Mouse (Mus musculus): ENCODE results near the gene Tnpo2. TPM values are rescaled to one million over a fixed set of nuclear protein-coding genes. Genes with fewer than 3 reads are reported as not detected.

Tnpo2 gene
- polyA plus RNA-seq (2012; fragmentation: generic; extraction: Trizol): 52.0 TPM
- long read RNA-seq, experiment 1, partial matches to known transcripts: 1 of 22 reads
- long read RNA-seq, experiment 1, other reads (novel, unspliced or antisense): 20 of 22 reads
- long read RNA-seq, experiment 2, full-length matches to known transcripts: 21 of 191 reads
- long read RNA-seq, experiment 2, partial matches to known transcripts: 49 of 191 reads
- long read RNA-seq, experiment 2, other reads (novel, unspliced or antisense): 121 of 191 reads

DNA sequence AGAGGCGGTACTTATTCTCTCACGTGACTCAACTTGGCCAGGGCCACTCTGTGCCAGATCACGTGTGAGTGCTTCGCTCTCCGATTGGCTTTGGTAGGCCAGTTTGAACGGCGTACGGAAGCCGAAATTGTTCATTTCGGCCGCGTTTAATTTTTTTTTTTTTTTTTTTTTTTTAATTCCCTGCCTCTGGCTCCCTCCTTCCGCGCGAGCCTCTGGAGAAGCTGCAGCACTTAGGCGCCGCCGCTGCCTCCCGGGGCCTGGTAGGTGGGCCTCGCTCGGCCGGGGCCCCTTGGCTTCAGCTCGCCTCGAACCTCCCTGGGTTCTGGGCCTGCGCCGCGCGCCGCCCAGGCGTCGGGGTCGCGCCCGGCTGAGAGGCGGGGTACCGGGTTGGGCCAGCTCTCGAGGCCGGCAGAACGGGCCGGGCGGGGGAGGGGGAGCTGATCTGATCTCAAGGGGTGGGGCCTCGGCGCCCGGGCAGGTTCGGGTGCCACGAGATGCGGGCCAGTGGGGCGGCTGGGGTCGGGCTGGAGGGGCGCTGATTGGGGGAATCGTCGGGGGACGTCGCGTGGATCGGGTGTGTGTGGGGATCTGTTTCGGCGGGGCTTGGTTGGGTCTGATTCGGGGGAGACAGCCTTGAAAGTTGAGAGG lies at the start of gene Tnpo2:
Gene Tnpo2, plus strand, starts transcription at position 198 of the 648 bp plus-strand sequence.
- peaks cover 80% of the 10 kb centered on the region for H3K79me2 ChIP-seq (ENCODE audit: control insufficient read depth, insufficient read depth)
- H3ac ChIP-seq (ENCODE audit: control insufficient read depth, insufficient read length, low read depth): peak within 1 kb of the TSS; percentile 85
- peak within 1 kb of the TSS; percentile 79 for H3K4me3 ChIP-seq (ENCODE audit: insufficient read depth, poor library complexity, severe bottlenecking)
- H3K79me3 ChIP-seq (ENCODE audit: low read depth): peaks cover 52% of the 10 kb centered on the region
- H3K27me3 ChIP-seq (ENCODE audit: control insufficient read depth, insufficient read depth, insufficient read length): no peaks in the 10 kb centered on the region
- TF ChIP-seq CEBPB (IDR thresholded peaks at IDR 0.05; ENCODE audit: low read depth): no peak
- peak; percentile 73 for TF ChIP-seq MAX (IDR thresholded peaks at IDR 0.05)
- no peak for TF ChIP-seq FOSL1 (IDR thresholded peaks at IDR 0.05; ENCODE audit: insufficient read depth, low read length, poor library complexity, severe bottlenecking)
- TF ChIP-seq MYOG (IDR thresholded peaks at IDR 0.05; ENCODE audit: control insufficient read depth, extremely low read depth, insufficient read length): no peak
- no peak for TF ChIP-seq CTCF (IDR thresholded peaks at IDR 0.05; ENCODE audit: control insufficient read depth, insufficient read depth, insufficient read length)
- TF ChIP-seq USF1 (IDR thresholded peaks at IDR 0.05; ENCODE audit: low read depth): peak; percentile 96
- TF ChIP-seq MYOD1 (IDR thresholded peaks at IDR 0.05; ENCODE audit: control insufficient read depth, insufficient read length, low read depth): no peak
- H3K36me3 ChIP-seq (ENCODE audit: control insufficient read depth, insufficient read depth): peaks cover 46% of the 10 kb centered on the region

DNA sequence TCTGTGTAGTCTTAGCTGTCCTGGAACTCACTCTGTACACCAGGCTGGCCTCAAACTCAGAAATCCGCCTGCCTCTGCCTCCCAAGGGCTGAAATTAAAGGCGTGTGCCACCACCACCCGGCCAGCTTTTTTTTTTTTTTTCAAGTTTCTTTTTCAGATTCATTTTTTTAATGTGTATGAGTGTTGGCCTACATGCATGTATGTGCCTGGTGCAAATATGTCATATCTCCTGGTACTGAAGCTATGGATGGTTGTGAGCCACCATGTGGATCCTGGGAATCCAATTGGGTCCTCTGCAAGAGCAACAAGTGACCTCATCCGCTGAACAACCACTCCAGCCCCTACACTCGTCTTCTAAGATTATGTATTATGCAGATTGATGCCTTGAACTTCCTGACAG lies 49.3 kb upstream of the Tnpo2 start:
- Histone ChIP-seq H3K27me3 (ENCODE audit: control insufficient read depth, insufficient read depth, insufficient read length) (no peaks in the 10 kb centered on the region), H3K36me3 (ENCODE audit: control insufficient read depth, insufficient read depth) (no peaks in the 10 kb centered on the region), H3ac (ENCODE audit: control insufficient read depth, insufficient read length, low read depth) (no peak overlapping the region), H3K79me3 (ENCODE audit: low read depth) (no peaks in the 10 kb centered on the region), H3K4me3 (ENCODE audit: insufficient read depth, poor library complexity, severe bottlenecking) (no peak overlapping the region), H3K79me2 (ENCODE audit: control insufficient read depth, insufficient read depth) (no peaks in the 10 kb centered on the region)
- TF ChIP-seq FOSL1 (IDR thresholded peaks at IDR 0.05; ENCODE audit: insufficient read depth, low read length, poor library complexity, severe bottlenecking) (no peak), CTCF (IDR thresholded peaks at IDR 0.05; ENCODE audit: control insufficient read depth, insufficient read depth, insufficient read length) (no peak), MYOG (IDR thresholded peaks at IDR 0.05; ENCODE audit: control insufficient read depth, extremely low read depth, insufficient read length) (no peak), MYOD1 (IDR thresholded peaks at IDR 0.05; ENCODE audit: control insufficient read depth, insufficient read length, low read depth) (no peak), CEBPB (IDR thresholded peaks at IDR 0.05; ENCODE audit: low read depth) (no peak), USF1 (IDR thresholded peaks at IDR 0.05; ENCODE audit: low read depth) (no peak), MAX (IDR thresholded peaks at IDR 0.05) (no peak)

DNA sequence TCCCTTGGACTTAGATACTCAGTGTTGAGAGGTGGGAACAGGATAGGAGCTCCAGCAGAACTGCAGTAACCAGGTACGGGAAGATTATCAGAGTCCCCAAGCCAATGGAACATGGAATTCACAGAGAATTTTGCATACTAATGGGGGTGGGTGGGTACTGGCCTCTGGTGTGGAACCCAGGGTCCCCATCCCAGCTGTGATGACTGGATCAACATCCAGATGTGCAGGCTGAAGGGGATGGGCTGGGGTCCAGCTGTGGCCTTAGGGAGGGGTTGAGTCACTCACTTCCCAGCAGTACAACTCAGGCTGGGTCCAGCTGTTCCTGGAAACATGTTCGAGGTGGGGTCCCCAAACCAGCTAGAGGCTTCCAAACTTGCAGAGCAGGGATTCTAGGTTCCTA lies 48.8 kb upstream of the Tnpo2 start:
- no peaks in the 10 kb centered on the region for H3K36me3 ChIP-seq (ENCODE audit: control insufficient read depth, insufficient read depth)
- no peak overlapping the region for H3K4me3 ChIP-seq (ENCODE audit: insufficient read depth, poor library complexity, severe bottlenecking)
- no peaks in the 10 kb centered on the region for H3K27me3 ChIP-seq (ENCODE audit: control insufficient read depth, insufficient read depth, insufficient read length)
- H3K79me3 ChIP-seq (ENCODE audit: low read depth): no peaks in the 10 kb centered on the region
- H3K79me2 ChIP-seq (ENCODE audit: control insufficient read depth, insufficient read depth): no peaks in the 10 kb centered on the region
- no peak overlapping the region for H3ac ChIP-seq (ENCODE audit: control insufficient read depth, insufficient read length, low read depth)
- TF ChIP-seq USF1 (IDR thresholded peaks at IDR 0.05; ENCODE audit: low read depth) (no peak), CTCF (IDR thresholded peaks at IDR 0.05; ENCODE audit: control insufficient read depth, insufficient read depth, insufficient read length) (no peak), CEBPB (IDR thresholded peaks at IDR 0.05; ENCODE audit: low read depth) (no peak), MAX (IDR thresholded peaks at IDR 0.05) (no peak)

DNA sequence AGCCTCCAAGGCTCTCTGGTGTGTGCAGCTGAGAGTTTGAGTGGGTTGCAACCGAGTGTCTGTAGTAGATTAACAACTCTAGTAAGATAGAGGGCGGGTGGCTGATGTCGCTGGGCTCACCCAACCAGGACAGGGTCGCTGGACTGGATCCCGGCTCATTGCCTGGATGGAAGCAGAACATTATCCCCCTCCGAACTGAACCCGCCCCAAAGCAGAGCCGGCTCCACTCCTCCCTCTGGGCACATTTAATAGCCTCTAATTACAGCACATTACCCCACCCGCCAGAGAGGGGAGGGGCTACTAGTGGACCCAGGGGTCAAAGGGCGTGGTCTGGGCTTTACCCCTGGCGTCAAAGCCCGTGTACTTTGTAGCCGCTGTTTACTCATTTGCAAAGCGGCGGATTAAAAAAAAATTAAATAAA lies 47.4 kb upstream of the Tnpo2 start:
- TF ChIP-seq USF1 (IDR thresholded peaks at IDR 0.05; ENCODE audit: low read depth): no peak
- no peak for TF ChIP-seq MYOG (IDR thresholded peaks at IDR 0.05; ENCODE audit: control insufficient read depth, extremely low read depth, insufficient read length)
- TF ChIP-seq MAX (IDR thresholded peaks at IDR 0.05): no peak
- no peak for TF ChIP-seq FOSL1 (IDR thresholded peaks at IDR 0.05; ENCODE audit: insufficient read depth, low read length, poor library complexity, severe bottlenecking)
- Histone ChIP-seq H3K36me3 (ENCODE audit: control insufficient read depth, insufficient read depth) (no peaks in the 10 kb centered on the region), H3ac (ENCODE audit: control insufficient read depth, insufficient read length, low read depth) (peak overlapping the region; percentile 8), H3K4me3 (ENCODE audit: insufficient read depth, poor library complexity, severe bottlenecking) (no peak overlapping the region), H3K79me2 (ENCODE audit: control insufficient read depth, insufficient read depth) (no peaks in the 10 kb centered on the region), H3K79me3 (ENCODE audit: low read depth) (no peaks in the 10 kb centered on the region), H3K27me3 (ENCODE audit: control insufficient read depth, insufficient read depth, insufficient read length) (no peaks in the 10 kb centered on the region)

DNA sequence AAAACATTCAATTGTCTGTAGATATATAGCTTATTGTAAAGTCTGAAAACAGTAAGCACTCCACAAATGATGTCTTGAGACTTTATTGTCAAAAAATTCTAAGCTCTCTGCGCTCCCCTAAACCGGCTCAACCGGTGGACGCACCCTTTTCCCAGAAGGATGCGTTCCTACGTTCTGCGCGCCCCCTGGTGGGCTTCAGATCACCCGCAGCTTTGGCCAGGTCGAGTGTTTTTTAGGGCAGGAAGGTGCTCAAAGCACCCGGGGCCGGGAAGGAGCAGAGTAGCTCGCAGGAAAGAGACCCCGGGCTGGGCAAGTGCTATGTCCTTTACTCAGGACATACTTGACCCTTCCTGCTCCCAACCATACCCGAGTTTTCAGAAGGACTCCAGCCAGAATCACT lies 46.9 kb upstream of the Tnpo2 start:
- peak overlapping the region; percentile 62 for H3ac ChIP-seq (ENCODE audit: control insufficient read depth, insufficient read length, low read depth)
- no peaks in the 10 kb centered on the region for H3K79me2 ChIP-seq (ENCODE audit: control insufficient read depth, insufficient read depth)
- TF ChIP-seq MYOD1 (IDR thresholded peaks at IDR 0.05; ENCODE audit: control insufficient read depth, insufficient read length, low read depth) (no peak), MAX (IDR thresholded peaks at IDR 0.05) (peak; percentile 27), MYOG (IDR thresholded peaks at IDR 0.05; ENCODE audit: control insufficient read depth, extremely low read depth, insufficient read length) (no peak), FOSL1 (IDR thresholded peaks at IDR 0.05; ENCODE audit: insufficient read depth, low read length, poor library complexity, severe bottlenecking) (no peak), CTCF (IDR thresholded peaks at IDR 0.05; ENCODE audit: control insufficient read depth, insufficient read depth, insufficient read length) (peak; percentile 88)
- peak overlapping the region; percentile 35 for H3K4me3 ChIP-seq (ENCODE audit: insufficient read depth, poor library complexity, severe bottlenecking)
- no peaks in the 10 kb centered on the region for H3K79me3 ChIP-seq (ENCODE audit: low read depth)
- no peaks in the 10 kb centered on the region for H3K27me3 ChIP-seq (ENCODE audit: control insufficient read depth, insufficient read depth, insufficient read length)
- H3K36me3 ChIP-seq (ENCODE audit: control insufficient read depth, insufficient read depth): no peaks in the 10 kb centered on the region

DNA sequence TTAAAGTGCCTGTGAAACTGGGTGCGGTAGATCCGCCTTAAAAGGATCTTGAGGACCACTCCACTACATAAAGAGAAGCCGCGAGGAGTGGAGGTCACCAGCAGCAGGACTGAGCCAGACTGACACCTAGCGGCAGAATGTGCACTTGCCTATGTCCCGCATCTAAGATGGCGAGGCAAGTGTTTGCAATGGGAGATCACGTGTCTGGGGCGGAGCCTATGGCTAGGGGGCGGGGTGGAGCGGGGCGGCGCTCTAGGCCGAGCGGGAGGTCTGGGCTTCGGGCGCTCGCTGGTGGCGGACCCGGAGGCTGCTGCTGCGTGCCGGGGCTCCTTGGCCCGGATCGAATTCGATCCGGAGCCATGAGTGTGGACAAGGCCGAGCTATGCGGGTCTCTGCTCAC lies 46.4 kb upstream of the Tnpo2 start, which contains the start of gene Hook2:
Gene Hook2, plus strand, starts transcription at position 255 of the 400 bp plus-strand sequence.
- Histone ChIP-seq H3K79me2 (ENCODE audit: control insufficient read depth, insufficient read depth) (no peaks in the 10 kb centered on the region), H3K27me3 (ENCODE audit: control insufficient read depth, insufficient read depth, insufficient read length) (no peaks in the 10 kb centered on the region), H3K79me3 (ENCODE audit: low read depth) (no peaks in the 10 kb centered on the region), H3K36me3 (ENCODE audit: control insufficient read depth, insufficient read depth) (no peaks in the 10 kb centered on the region), H3K4me3 (ENCODE audit: insufficient read depth, poor library complexity, severe bottlenecking) (peak within 1 kb of the TSS; percentile 35), H3ac (ENCODE audit: control insufficient read depth, insufficient read length, low read depth) (peak within 1 kb of the TSS; percentile 79)
- TF ChIP-seq MYOG (IDR thresholded peaks at IDR 0.05; ENCODE audit: control insufficient read depth, extremely low read depth, insufficient read length) (no peak), MYOD1 (IDR thresholded peaks at IDR 0.05; ENCODE audit: control insufficient read depth, insufficient read length, low read depth) (no peak), CEBPB (IDR thresholded peaks at IDR 0.05; ENCODE audit: low read depth) (no peak), USF1 (IDR thresholded peaks at IDR 0.05; ENCODE audit: low read depth) (peak; percentile 97), MAX (IDR thresholded peaks at IDR 0.05) (peak; percentile 27), FOSL1 (IDR thresholded peaks at IDR 0.05; ENCODE audit: insufficient read depth, low read length, poor library complexity, severe bottlenecking) (no peak), CTCF (IDR thresholded peaks at IDR 0.05; ENCODE audit: control insufficient read depth, insufficient read depth, insufficient read length) (peak; percentile 92)

Measured in C2C12 (cell line).